Mouse (Mus musculus): ENCODE results near the gene Muc3. TPM values are rescaled to one million over a fixed set of nuclear protein-coding genes. Genes with fewer than 3 reads are reported as not detected.

Gene Muc3
- polyA plus RNA-seq, 1 experiment from 2014 or later, result 5.6 TPM

DNA sequence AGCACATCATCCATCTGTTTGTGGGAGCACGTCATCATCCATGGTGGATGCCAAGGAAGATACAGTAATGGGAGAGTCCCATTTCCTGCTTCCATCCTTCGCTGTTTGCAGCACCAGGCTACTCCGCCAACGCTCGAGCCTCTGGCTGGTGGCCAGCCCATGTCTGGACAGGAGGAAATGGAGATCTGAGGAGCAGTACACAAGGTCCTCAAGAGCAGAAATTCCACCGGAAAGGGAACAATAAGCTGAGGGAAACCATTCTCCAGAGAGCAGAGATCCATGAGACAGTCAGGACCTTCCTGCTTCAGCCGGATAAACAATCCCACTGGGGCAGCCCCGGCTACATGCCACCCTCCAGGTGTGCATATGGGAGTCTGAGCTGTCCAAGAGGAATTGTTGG, 61.7 kb downstream of the Muc3 start:
- no peaks in the 10 kb centered on the region for H3K9me3 ChIP-seq (ENCODE audit: control insufficient read depth, low read length)

DNA sequence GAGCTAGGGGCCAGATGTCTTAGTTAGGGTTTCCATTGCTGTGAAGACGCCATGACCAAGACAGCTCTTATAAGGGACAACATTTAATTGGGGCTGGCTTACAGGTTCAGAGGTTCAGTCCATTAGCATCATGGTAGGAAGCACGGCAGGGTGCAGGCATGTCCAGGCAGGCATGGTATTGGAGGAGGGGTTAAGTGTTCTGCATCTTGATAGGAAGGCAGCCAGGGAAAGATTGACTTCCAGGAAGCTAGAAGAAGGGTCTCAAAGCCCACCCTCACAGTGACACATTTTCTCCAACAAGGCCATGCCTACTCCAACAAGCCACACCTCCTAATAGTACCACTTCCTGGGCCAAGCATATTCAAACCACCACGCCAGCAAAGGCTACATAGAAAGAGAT, 63.4 kb downstream of the Muc3 start:
- WGBS, result 88% methylated on average over 3 of the region's 3 CpGs
- no peak overlapping the region for H3K27ac ChIP-seq (ENCODE audit: low read length)
- H3K27me3 ChIP-seq (replicated peaks; ENCODE audit: control insufficient read depth, insufficient read depth, low read length), result no peaks in the 10 kb centered on the region
- H3K9ac ChIP-seq (ENCODE audit: low read depth, low read length), result no peak overlapping the region
- no peak overlapping the region for H3K4me2 ChIP-seq (ENCODE audit: low read depth, low read length)
- no peak for ATAC-seq
- no peaks in the 10 kb centered on the region for H3K9me3 ChIP-seq (ENCODE audit: control insufficient read depth, low read length)
- H3K4me1 ChIP-seq (ENCODE audit: control insufficient read depth, insufficient read depth, low read length), result 0 out of 2 replicates have a peak, but pooled peaks cover 1% of the 10 kb centered on the region
- no peak overlapping the region for H3K4me3 ChIP-seq (ENCODE audit: low read length)
- no peaks in the 10 kb centered on the region for H3K36me3 ChIP-seq (ENCODE audit: control insufficient read depth, insufficient read depth, low read length)

More for the DNA sequence above, 61.7 kb downstream of the Muc3 start:
- H3K4me1 ChIP-seq (ENCODE audit: control insufficient read depth, insufficient read depth, low read length), result no peaks in the 10 kb centered on the region
- no peak overlapping the region for H3K4me3 ChIP-seq (ENCODE audit: low read length)
- H3K36me3 ChIP-seq (ENCODE audit: control insufficient read depth, insufficient read depth, low read length), result no peaks in the 10 kb centered on the region
- no peaks in the 10 kb centered on the region for H3K27me3 ChIP-seq (replicated peaks; ENCODE audit: control insufficient read depth, insufficient read depth, low read length)
- H3K27ac ChIP-seq (ENCODE audit: low read length), result no peak overlapping the region
- WGBS, result 80% methylated on average over 8 of the region's 8 CpGs
- no peak for ATAC-seq
- no peak overlapping the region for H3K4me2 ChIP-seq (ENCODE audit: low read depth, low read length)
- no peak overlapping the region for H3K9ac ChIP-seq (ENCODE audit: low read depth, low read length)

DNA sequence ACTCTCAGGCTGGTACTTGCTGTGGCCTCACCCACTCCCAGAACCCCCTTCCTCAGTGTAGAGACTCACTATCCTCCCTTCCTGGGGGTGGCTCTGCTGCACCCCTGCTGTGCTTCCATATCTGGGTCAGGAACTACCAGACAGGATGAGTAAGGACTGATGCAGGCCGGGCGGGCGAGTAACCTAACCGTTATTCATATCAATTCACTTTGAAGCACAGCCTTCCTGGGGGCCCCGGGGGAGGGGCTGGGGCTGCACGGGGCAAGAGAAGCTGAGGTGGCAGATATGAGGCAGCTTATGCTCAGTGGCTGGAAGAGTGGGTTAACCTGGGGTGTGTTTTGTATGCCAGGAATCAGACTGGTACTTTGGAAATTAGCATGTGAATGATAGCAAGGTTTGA, 64.1 kb downstream of the Muc3 start:
- no peak overlapping the region for H3K27ac ChIP-seq (ENCODE audit: low read length)
- H3K36me3 ChIP-seq (ENCODE audit: control insufficient read depth, insufficient read depth, low read length), result no peaks in the 10 kb centered on the region
- no peak overlapping the region for H3K4me2 ChIP-seq (ENCODE audit: low read depth, low read length)
- no peaks in the 10 kb centered on the region for H3K27me3 ChIP-seq (replicated peaks; ENCODE audit: control insufficient read depth, insufficient read depth, low read length)
- H3K9me3 ChIP-seq (ENCODE audit: control insufficient read depth, low read length), result no peaks in the 10 kb centered on the region
- 0 out of 2 replicates have a peak, but pooled peaks cover 2% of the 10 kb centered on the region for H3K4me1 ChIP-seq (ENCODE audit: control insufficient read depth, insufficient read depth, low read length)
- no peak for ATAC-seq
- no peak overlapping the region for H3K4me3 ChIP-seq (ENCODE audit: low read length)
- 72% methylated on average over 6 of the region's 6 CpGs for WGBS
- no peak overlapping the region for H3K9ac ChIP-seq (ENCODE audit: low read depth, low read length)

Other genes with a start within 250 kb of the Muc3 start
- gene Ift22, start 241.2 kb downstream of the Muc3 start, polyA plus RNA-seq (2015; fragmentation: Nextera tagmentation; extraction: Ambion mirVana), result 43.2 and 52.4 TPM in 2 replicates
- 271 and 281 TPM in 2 replicates for gene Fis1, start 196.0 kb downstream of the Muc3 start, polyA plus RNA-seq (2015; fragmentation: Nextera tagmentation; extraction: Ambion mirVana)
- gene Cldn15, start 182.7 kb downstream of the Muc3 start, polyA plus RNA-seq (2015; fragmentation: Nextera tagmentation; extraction: Ambion mirVana), result 34.8 and 36.6 TPM in 2 replicates
- gene Plod3, start 162.3 kb downstream of the Muc3 start, polyA plus RNA-seq (2015; fragmentation: Nextera tagmentation; extraction: Ambion mirVana), result 40.7 and 44.4 TPM in 2 replicates
- gene Znhit1, start 161.3 kb downstream of the Muc3 start, polyA plus RNA-seq (2015; fragmentation: Nextera tagmentation; extraction: Ambion mirVana), result 114 and 120 TPM in 2 replicates
- gene Vgf, start 122.9 kb downstream of the Muc3 start, polyA plus RNA-seq (2015; fragmentation: Nextera tagmentation; extraction: Ambion mirVana), result 0.50 and 0.64 TPM in 2 replicates
- 284 and 285 TPM in 2 replicates for gene Ap1s1, start 103.2 kb downstream of the Muc3 start, polyA plus RNA-seq (2015; fragmentation: Nextera tagmentation; extraction: Ambion mirVana)
- 0.24 and 0.29 TPM in 2 replicates for gene Serpine1, start 77.1 kb downstream of the Muc3 start, polyA plus RNA-seq (2015; fragmentation: Nextera tagmentation; extraction: Ambion mirVana)
- 5.5 and 6.5 TPM in 2 replicates for gene Trim56, start 33.1 kb downstream of the Muc3 start, polyA plus RNA-seq (2015; fragmentation: Nextera tagmentation; extraction: Ambion mirVana)
- 25.3 and 31.7 TPM in 2 replicates for gene Muc3a, start 63.1 kb upstream of the Muc3 start, polyA plus RNA-seq (2015; fragmentation: Nextera tagmentation; extraction: Ambion mirVana)
- 9.0 and 9.3 TPM in 2 replicates for gene Ache, start 138.2 kb upstream of the Muc3 start, polyA plus RNA-seq (2015; fragmentation: Nextera tagmentation; extraction: Ambion mirVana)
- 9.5 and 10.7 TPM in 2 replicates for gene Ufsp1, start 145.3 kb upstream of the Muc3 start, polyA plus RNA-seq (2015; fragmentation: Nextera tagmentation; extraction: Ambion mirVana)
- 106 and 113 TPM in 2 replicates for gene Srrt, start 158.4 kb upstream of the Muc3 start, polyA plus RNA-seq (2015; fragmentation: Nextera tagmentation; extraction: Ambion mirVana)
- gene Trip6, start 165.1 kb upstream of the Muc3 start, polyA plus RNA-seq (2015; fragmentation: Nextera tagmentation; extraction: Ambion mirVana), result 61.2 and 68.0 TPM in 2 replicates
- 14.7 and 15.7 TPM in 2 replicates for gene Slc12a9, start 184.3 kb upstream of the Muc3 start, polyA plus RNA-seq (2015; fragmentation: Nextera tagmentation; extraction: Ambion mirVana)
- gene Ephb4, start 200.8 kb upstream of the Muc3 start, polyA plus RNA-seq (2015; fragmentation: Nextera tagmentation; extraction: Ambion mirVana), result 29.9 and 31.2 TPM in 2 replicates

Measured in intestine, embryonic 16.5 days (tissue).